Mouse (Mus musculus): ENCODE measurements around the gene Dusp16.

The Dusp16 gene

GRCm38 (mm10) chr6:134745876-134746275 is 46.5 kb downstream of the Dusp16 start:
- in situ Hi-C loops (cut with MboI, MseI) = no loop called here

- in situ Hi-C loops (cut with MboI, MseI) = no loop called here
Measured at GRCm38 (mm10) chr6:134743568-134743967, 48.9 kb downstream of the Dusp16 start.

- in situ Hi-C loops (cut with MboI, MseI) = no loop called here
Measured at GRCm38 (mm10) chr6:134736853-134737252, 55.6 kb downstream of the Dusp16 start.

GRCm38 (mm10) chr6:134733800-134734221 is 58.6 kb downstream of the Dusp16 start:
- in situ Hi-C loops (cut with MboI, MseI) = no loop called here

GRCm38 (mm10) chr6:134732813-134733212 is 59.6 kb downstream of the Dusp16 start:
- in situ Hi-C loops (cut with MboI, MseI) = no loop called here

DNA sequence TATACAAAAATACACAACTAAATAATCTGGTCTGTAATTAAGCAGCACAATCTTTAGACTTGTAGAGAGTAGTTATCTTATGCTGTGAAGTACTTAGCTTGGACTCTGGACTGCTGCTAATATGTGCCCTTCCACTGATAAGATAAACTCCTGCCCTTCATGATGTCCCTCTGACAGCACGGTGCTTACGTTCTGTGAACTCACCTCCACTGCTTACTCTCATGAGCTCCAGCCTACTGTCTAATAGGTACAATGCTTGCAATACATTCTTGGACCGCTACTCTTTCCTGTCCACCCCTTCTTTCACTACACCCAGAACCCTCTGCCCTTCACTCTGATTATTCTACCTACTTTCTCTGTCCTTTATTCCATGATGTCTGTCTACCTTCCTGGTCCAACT is 61.4 kb downstream of the Dusp16 start:
- in situ Hi-C loops (cut with MboI, MseI) = no loop called here

GRCm38 (mm10) chr6:134725406-134725805 is 67.0 kb downstream of the Dusp16 start:
- in situ Hi-C loops (cut with MboI, MseI) = no loop called here

- in situ Hi-C loops (cut with MboI, MseI) = no loop called here
Measured at GRCm38 (mm10) chr6:134723833-134724553, 68.4 kb downstream of the Dusp16 start.

DNA sequence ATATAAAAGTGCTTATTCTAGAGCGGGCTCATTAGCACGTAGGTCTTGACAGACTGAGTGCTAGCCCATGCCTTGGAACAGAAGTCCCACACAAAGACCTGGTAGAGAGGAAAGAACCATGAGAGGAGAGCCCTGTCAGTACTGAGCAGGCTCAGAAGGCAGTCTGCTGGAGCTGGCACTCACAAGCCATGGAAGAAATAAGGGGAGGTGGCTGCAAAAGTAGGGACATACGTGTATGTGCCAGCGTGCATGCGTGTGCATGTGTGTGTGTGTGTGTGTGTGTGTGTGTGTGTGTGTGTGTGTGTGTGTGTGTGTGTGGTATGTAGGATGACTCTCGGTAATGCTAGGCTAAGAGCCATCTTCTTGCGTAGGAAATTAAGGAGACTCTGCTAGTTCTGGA is 69.1 kb downstream of the Dusp16 start:
- in situ Hi-C loops (cut with MboI, MseI) = no loop called here

GRCm38 (mm10) chr6:134722906-134723305 is 69.5 kb downstream of the Dusp16 start:
- in situ Hi-C loops (cut with MboI, MseI) = no loop called here

- in situ Hi-C loops (cut with MboI, MseI) = no loop called here
Measured at GRCm38 (mm10) chr6:134721729-134722269, 70.6 kb downstream of the Dusp16 start.

GRCm38 (mm10) chr6:134720150-134720549 is 72.3 kb downstream of the Dusp16 start:
- in situ Hi-C loops (cut with MboI, MseI) = no loop called here

DNA sequence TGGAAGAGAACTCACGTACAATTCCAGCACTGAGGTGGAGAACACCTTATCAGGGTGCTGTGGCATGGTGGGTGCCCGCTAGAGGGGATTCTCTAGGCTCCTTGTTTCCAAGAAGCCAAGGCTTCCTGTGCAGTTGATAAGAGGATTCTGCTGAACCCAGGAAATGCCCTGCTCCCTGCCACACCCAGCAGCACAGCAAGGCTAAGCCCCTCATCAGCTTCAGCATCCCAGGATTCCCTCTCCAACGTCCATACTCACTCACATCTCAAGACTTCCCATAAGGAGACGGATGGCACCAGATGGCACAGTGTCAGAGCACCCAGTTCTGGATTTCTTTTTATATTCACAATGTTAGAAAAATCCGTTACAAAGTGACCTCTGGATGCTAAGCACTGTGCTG is 73.3 kb downstream of the Dusp16 start:
- in situ Hi-C loops (cut with MboI, MseI) = no loop called here

DNA sequence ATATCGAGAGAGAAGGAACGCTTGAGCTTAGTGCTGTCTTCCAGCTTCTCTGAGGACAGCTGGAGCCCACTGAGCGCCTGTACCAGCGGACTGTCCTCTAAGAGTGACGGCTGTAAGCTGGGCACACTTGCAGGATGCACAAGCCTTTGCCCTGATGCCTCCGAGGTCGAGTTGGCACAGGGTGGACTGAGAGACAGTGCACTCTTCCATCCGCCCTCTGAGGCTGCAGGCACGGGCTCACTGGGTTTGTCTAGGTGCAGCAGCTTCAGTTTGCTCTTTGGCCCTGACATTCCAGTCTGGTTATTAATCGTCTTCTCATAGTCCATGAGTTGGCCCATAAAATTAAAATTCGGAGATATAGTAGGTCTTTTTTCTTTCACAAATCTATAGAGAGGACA is 73.8 kb downstream of the Dusp16 start:
- in situ Hi-C loops (cut with MboI, MseI) = no loop called here

DNA sequence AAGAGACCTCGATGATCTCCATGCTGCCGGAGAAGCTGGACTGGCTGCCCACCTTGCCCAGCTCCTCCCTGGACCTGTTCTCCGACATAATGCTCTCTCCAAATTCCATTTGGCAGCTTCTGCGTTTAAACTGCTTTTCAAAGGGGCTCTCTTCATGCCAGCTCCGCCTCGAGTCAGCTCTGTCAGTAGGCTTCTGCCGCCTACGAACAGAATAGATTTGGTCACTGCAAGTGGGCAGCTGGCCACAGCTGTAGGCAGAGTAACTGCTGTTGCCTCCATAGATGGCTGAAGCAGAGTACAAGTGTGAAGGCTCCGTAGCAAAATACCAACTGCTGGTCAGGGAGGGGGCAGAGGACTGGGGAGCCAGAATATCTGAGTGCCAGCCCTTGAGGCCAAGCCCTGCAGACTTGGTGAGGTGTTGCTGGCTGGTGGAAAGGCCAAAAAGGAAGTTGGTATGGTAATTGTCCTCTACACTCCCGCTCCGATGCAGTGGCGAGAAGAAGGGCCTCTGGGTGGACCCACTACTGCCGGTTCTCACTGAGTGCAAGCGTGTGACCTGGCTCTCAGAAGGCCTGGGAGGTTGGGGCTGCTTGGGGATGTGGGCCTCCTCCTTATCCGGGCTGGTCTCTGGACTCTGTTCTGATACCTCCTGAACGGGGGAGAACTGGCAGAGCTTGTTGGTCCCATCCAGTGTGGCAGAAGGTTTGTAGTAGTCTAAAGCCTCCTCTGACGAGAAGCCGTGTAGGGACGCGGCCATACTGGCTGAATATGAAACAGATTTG is 74.3 kb downstream of the Dusp16 start:
- in situ Hi-C loops (cut with MboI, MseI) = no loop called here

- in situ Hi-C loops (cut with MboI, MseI) = no loop called here
Measured at GRCm38 (mm10) chr6:134716168-134716587, 76.2 kb downstream of the Dusp16 start.

GRCm38 (mm10) chr6:134713897-134714296 is 78.5 kb downstream of the Dusp16 start:
- in situ Hi-C loops (cut with MboI, MseI) = no loop called here

GRCm38 (mm10) chr6:134713321-134713720 is 79.1 kb downstream of the Dusp16 start:
- in situ Hi-C loops (cut with MboI, MseI) = no loop called here

DNA sequence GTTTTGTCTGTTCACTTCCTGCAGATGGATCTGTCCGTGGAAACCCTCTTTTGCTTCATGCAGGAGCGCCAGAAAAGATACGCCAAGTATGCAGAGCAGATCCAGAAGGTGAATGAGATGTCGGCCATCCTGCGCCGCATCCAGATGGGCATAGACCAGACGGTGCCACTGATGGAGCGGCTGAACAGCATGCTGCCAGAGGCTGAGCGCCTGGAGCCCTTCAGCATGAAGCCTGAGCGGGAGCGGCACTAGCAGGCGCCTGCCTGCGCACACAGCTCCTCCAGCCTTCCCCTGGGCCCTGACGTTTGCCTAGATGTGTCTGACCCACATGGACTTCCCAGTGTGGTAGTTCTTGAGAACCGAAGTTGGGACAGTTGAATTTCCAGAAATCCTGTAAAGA is 82.4 kb downstream of the Dusp16 start:
- in situ Hi-C loops (cut with MboI, MseI) = no loop called here

DNA sequence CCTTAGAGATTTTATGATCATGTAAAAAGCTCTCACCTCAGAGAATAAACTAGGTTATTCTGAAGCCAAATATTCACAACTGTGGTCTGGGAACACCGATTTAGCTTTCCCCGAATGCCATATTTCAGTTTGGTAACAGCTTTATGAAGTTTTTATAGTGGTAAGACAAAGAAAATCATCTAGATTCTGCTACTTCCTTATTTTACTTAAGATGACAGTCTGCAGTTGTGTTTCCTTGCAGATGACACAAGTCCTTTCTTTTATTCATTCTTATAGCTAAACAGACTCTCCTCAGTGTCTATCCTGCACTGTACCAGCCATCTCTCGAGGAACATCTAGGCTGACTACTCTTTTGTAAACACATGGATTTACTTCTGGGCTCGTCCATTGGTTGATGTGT is 86.0 kb downstream of the Dusp16 start:
- in situ Hi-C loops (cut with MboI, MseI) = no loop called here

DNA sequence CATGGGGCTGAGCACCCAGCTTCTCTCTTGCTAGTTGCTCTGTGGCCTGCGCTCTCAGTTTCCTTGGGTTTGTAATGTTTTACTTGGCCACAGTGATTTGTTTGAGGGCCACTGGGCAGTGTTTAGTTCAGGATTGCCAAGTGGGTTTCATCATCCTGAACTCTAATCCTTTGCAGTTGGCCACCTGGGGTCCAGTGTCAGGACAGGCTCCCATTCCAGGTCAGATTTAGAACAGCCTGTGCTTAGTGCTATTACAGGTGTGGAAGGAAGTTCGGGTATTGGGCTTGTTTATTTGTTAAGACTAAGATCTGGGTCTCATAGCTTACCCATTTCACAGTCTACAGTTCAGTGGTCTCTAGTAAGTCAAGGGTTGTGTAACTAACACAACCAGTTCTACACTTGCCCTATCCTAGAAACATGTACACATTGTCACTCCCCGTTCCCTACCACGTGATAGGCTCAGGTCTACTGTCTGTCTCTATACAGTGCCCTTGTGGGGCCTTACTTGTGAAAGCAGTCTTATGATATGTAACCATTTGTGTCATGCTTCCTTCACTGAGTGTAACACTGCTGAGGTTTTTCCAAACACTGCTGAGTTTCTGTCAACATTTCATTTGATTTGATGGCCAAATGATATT is 89.3 kb downstream of the Dusp16 start:
- in situ Hi-C loops (cut with MboI, MseI) = no loop called here

DNA sequence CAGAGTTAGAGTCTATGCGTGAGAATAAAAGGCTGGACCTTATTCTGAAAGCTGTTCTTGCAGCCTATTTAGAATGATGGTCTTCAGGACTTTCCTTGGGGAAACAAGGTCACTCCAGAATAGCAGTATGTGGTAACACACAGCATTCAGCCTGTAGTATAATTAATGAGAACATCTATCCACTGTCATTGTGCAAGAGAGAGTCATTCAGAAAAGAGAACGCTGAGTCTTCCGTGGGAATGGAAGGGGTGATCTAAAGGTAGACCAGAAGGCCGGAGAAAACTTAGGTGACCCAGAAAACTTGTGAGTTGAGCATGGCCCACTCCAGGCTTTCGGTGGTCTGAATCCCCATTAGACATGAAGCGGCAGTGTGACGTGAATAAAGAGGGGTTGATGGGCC is 90.2 kb downstream of the Dusp16 start:
- in situ Hi-C loops (cut with MboI, MseI) = no loop called here

Measured in regulatory T cell (primary cell).